Mouse (Mus musculus) megakaryocyte, embryonic 14.5 days (primary cell): ENCODE results near the gene Pik3r6.

ENCODE experiments used
- FLI1 ChIP-seq: IDR thresholded peaks from 2 replicates; pipeline ENCODE4 v1.6.1; 2012; ENCODE audit warnings: low read length, inconsistent platforms, mixed read lengths
- GATA1 ChIP-seq: IDR thresholded peaks from 3 replicates; pipeline ENCODE4 v1.6.1; 2012; ENCODE audit warnings: mixed read lengths, low read length, inconsistent platforms, borderline replicate concordance

- TF ChIP-seq GATA1: no peak
- no peak for TF ChIP-seq FLI1
Measured at GRCm38 (mm10) chr11:68475676-68476075, 27.1 kb upstream of the Pik3r6 start.
